Mouse (Mus musculus) c-Kit-negative CD71-positive TER-119-positive erythroid progenitor cells, embryonic 14.5 days (primary cell): ENCODE data around the gene Tst.

Source experiments
- DNase-seq: peaks from one replicate; pipeline ENCODE4 v3.0.0-alpha.2; 2013; ENCODE audit warnings: low read depth, low spot score

The Tst gene

DNA sequence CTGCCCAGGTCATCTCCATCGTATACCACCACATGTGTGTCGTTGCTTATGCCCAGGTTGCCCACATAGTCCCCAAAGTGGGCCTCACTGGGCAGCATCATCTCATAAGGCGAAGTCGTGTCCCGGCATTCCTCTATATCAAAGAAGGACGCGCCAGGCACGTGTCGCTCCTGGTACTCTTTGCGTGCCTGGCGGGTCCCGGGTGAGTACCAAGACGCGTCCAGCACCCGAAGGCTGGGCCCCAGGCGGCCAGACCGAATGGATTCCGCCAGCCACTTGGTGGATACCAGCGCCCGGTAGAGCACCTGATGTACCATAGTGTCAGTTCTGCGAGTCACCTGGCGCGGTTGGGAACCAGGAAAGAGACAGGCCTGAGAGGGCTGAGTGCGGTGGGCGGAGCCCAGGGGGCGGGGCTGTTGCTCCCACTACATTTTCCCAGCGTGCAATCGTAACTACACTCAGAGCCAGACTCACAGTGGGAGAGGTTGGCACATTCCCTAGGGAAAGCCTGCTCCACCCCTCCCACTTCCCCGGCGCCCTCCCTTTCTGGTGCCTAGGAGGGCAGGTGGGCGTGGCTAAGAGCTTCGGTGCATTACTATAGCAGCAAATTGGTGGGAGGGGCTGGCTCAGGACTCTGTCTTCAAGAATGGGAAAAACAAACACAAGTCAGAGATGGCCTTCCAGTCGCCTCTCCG is at the start of gene Tst:
Tst (minus strand) TSS at position 391 of the 695 bp plus-strand sequence.
- DNase-seq = peak; percentile 70

DNA sequence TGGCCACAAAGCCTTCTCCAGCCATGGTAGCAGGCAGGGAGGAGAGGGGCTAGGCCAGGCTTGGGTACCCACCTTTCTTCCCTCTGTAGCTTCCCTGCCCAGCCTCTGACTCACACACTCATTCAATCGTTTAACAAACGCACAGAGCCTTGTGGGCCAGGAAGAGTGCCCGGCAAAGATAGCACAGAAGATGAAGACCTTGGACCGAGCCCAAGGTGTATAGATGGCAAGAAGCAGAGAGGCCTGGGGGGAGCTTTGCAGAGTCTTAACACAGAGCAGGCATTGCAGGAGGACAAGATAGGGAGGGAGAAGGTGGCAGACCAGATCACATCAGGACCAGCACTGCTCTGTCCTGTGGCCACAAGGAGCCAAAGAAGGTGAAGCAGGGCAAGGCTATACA is 49.5 kb upstream of the Tst start:
- no peak for DNase-seq

DNA sequence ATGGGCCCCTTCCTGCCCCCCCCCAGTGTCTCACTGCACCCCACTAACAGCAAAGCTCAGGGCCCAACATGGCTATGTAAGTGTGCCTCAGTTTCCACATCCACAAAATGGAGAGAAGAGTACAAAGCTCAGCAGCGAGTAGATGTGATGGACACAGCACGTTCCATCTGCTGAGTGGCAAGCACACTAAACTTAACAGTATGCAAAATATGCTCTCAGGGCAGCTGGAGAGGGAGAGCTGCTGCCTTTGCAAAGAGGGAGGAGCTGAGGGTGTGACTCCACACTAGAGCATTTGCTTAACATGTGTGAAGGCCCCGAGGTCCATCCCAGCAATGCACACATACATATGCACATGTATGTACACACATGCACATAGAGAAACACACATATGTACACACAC is 47.2 kb upstream of the Tst start:
- no peak for DNase-seq

DNA sequence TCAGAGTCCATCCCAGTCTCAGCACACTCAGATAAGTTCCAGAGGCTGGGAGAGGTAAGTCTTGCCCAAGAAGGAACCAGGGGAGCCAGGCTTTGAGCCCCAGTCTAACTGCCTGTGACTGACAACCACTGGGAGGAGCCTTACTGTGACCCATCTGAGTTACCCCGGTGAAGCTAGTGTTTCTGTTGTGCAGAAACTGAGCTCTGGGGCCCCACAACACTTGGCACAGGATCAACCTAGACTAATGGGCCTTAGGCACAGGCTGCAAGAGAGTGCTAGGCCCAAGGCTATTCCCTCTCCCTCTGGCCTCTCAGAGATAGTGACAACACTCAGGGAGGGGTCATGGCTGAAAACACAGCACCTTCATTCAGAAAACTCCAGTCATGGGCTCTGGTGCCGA is 45.5 kb upstream of the Tst start:
- DNase-seq = no peak

- DNase-seq = no peak
Observed at GRCm38 (mm10) chr15:78450419-78450768, 44.7 kb upstream of the Tst start.

DNA sequence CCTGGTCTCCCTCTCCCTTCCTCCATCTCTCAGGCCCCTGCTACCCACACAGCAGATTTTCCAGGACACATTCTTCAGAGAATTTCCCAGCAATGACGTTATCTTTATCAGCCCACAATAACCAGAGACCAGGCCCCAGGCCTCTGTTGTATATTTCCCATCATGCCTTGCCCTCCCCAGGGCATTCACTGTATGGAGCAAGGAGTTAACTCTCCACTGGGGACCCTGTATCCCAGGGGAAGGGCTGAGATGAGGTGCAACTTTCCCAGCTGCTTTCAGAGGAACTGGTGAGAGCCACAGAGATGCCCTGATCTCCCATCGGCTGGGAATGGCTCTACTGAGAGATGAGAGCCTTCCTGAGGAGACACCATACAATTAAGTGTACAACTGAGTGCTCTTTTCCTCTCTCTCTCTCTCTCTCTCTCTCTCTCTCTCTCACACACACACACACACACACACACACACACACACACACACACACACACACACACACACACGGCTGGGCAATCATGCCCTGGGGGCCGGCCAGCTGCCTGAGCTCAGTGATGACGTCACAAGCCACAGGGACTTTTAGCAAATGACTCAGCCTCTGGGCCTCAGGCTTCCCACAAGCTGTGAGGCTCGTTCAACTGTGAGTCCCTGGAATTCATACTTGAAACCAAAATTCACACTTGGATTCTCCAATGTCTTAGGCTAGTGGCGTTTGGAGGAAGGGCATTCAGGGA is 44.1 kb upstream of the Tst start:
- DNase-seq = peak; percentile 42

GRCm38 (mm10) chr15:78449131-78449530 is 43.4 kb upstream of the Tst start:
- DNase-seq = no peak

GRCm38 (mm10) chr15:78447746-78448535 is 42.2 kb upstream of the Tst start:
- DNase-seq = peak; percentile 79

DNA sequence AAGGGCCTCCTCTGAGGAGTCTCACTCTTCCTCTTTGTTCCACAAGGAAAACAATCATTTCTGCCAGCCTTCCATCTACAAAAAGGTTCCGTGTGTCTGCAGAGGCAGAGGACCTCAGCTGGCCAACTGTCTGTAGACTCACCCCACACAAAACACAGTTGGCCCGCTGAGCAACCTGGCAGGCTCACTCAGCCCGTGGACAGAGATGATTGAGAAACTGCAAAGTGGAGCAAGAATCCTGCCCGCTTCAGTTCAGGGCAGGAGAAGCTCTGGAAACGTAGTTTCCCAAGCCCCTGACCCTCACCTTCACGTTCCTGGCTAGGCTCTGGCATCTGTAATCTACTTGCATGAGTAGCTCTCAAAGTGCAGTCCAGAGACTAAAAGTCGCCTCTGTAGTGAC is 41.4 kb upstream of the Tst start:
- DNase-seq = no peak

DNA sequence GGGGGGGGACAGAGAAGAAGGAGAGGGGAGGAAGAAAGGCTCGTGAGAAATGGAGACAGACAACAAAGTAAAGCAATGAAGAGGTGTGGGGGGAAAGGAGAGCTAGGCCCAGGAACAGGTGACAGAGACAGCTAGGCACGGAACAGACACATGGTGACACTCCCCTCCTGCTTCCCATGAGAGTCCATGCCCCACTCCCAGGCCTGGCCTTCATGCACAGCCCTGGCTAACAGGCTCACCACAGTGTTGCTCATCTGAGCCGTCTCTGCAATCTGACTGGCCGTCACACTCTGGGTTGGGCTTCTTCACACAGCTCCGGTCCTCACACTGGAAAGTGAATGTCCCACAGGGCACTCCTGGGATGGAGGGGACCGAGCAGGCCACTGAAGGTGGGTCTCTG is 38.1 kb upstream of the Tst start:
- no peak for DNase-seq

GRCm38 (mm10) chr15:78442231-78442630 is 36.5 kb upstream of the Tst start:
- DNase-seq = no peak

GRCm38 (mm10) chr15:78438973-78439372 is 33.3 kb upstream of the Tst start:
- no peak for DNase-seq

DNA sequence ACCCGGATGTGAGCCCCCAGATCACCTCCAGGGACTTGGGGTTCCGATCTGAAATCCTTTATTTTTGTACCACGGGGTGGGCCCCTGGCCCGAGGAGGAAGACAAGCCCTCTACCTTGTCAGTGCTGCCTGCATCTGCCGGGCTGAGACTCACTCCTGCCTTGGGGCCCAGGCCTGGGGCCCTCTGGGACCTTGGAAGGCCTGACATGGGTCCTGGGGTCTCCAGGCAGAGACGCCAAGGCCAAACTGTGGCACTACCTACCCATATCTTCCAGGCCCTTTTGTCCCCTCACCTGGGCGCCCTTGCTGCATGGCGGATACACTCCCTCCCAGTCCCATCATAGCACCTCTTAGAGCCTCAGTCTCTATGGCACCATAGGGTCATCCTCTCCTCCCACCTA is 32.8 kb upstream of the Tst start:
- DNase-seq = no peak

DNA sequence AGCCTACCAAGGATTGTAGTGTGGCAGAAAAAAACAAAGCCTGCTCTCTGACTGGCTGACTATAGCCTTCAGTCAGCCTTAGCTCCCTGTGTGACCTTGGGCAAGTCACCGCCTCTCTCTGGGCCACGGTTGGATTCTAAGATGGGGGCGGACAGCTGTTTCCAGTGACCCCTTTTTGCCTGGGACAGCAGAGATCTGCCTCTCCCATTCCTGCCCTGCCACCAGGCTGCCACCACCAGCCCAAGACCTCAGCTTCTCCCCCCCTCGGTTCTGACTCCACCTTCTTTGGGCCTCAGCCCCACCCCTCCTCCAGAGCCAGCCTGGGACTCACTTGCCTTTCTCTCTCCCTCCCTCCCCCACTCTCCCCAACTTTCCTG is 32.3 kb upstream of the Tst start:
- no peak for DNase-seq

DNA sequence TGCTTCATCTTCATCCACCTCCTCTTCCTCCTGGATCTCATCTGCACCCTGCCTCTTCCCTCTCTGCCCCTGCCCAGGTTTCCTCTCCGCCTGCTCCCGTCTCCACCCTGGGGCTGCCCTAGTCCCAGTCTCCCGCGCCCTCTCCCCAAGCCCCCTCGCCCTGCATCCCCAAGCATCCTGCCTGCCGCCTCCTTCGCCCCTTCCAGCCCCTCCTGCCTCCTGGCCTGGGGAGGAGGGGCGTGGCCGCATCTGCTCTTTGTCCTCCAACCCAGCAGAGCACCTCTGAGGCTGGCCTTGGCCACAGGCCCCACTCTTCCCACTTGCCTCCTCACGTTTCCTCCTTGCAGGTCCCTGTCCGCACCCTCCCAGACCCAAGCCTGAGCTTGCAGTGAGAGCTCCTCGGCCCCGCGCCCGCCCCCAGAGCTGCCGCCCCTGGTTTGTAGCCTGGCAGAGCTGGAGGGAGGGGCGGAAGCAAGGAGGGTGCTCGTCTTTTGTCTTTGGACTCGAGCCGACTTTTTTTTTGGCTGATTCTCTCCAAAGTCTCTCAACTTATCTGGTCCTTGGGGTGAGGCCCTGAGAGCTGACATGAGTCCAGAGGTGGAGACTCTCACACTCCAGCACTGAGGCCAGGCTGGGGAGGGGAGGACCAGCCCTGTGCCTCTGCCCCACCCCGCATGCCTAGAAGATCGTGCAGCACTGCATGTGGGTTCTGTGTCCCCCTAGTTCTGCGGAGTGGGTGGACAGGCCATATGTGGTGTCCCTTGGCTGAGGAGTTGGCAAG is 31.7 kb upstream of the Tst start:
- DNase-seq = no peak

- DNase-seq = no peak
Observed at GRCm38 (mm10) chr15:78436380-78437192, 30.9 kb upstream of the Tst start.

DNA sequence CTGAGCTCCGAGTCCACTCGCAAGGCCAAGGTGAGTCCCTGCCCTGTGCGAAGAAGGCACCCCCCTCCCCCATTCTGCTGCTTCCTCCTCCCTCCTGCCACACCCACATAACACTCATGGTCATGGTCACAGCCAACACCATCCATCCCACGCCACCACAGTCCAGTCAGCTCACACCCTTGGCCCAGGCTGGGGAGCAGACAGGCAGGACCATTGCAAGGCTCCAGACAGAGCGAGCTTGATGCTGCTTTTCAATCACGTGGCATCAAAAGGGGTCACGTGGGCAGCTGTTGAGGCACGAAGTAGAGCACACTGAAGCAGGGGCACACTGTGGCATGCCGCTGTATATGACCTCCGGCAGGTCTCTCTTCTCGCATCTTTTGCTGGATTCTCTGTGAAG is 30.0 kb upstream of the Tst start:
- no peak for DNase-seq

- DNase-seq = no peak
Observed at GRCm38 (mm10) chr15:78434896-78435520, 29.3 kb upstream of the Tst start.

GRCm38 (mm10) chr15:78431541-78432121 is 25.9 kb upstream of the Tst start:
- no peak for DNase-seq

- DNase-seq = no peak
Observed at GRCm38 (mm10) chr15:78430874-78431273, 25.2 kb upstream of the Tst start.
